Mouse (Mus musculus) G1E (cell line): Measurements from ENCODE around the gene Hist1h2bh.

Source experiments
- CTCF ChIP-seq: IDR thresholded peaks from 2 replicates; pipeline ENCODE4 v1.5.1; 2012; ENCODE audit warnings: low read depth, low read length, inconsistent platforms, mixed read lengths
- POLR2AphosphoS5 ChIP-seq: IDR thresholded peaks from 2 replicates; pipeline ENCODE4 v1.6.1; 2012; ENCODE audit warnings: low read depth, low read length, inconsistent platforms; ENCODE audit not compliant: insufficient replicate concordance
- TAL1 ChIP-seq: conservative IDR thresholded peaks from 2 replicates; pipeline ENCODE4 v1.6.1; 2012; ENCODE audit warnings: low read depth, low read length, inconsistent platforms, mixed read lengths

DNA sequence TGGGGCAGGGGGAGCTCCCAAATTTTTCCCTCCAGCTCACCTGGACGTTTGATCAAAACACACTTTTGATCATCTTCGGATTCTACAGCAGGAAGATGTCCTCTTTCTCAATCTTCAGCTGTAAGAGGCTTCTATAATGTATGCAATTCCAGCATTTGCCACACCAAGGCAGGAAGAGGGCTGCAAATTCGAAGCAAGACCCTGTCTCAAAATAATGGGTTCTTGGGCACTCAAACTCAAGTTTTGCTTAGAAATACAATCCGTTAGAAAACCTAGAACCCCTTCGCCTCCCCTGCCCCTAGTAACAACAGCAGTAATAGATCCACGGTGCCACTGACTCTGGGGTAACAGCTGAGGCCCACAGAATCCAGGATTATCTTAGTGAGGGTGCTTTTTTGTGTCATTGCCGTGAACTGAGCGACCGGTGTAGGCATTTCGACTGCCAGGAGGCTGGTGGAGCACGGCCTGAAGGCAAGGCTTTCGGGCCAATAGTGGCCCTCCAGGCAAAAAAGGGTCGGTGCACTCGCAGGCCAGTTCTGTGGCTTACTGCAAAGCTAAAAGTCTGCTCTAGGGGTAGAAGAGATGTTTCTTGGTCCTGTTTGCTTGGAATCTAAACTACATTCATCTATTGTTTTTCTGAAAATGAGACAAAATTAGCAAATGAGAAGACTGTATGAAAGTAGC is 37.4 kb downstream of the Hist1h2bh start:
- TF ChIP-seq CTCF (no peak), POLR2AphosphoS5 (no peak), TAL1 (no peak)
